Mouse (Mus musculus): ENCODE measurements around the gene Rnf115. TPM values are rescaled to one million over a fixed set of nuclear protein-coding genes. Genes with fewer than 3 reads are reported as not detected.
A peak's percentile ranks its signal among the peaks of the same experiment; 100 is the strongest.
"Not testable (repeated sequence)": the region's sequence is repeated elsewhere in the genome, so short reads cannot be mapped to it uniquely, and the experiment has no call there.

Gene Rnf115
- 79.9 and 86.2 TPM in 2 replicates for polyA plus RNA-seq (2016; fragmentation: Nextera tagmentation; extraction: Ambion mirVana)

- peak within 1 kb of the TSS; percentile 85 for H3K9ac ChIP-seq
- under 1% methylated on average over 40 of the region's 52 CpGs for WGBS
- H3K4me2 ChIP-seq: peak within 1 kb of the TSS; percentile 71
- peaks cover 15% of the 10 kb centered on the region for H3K36me3 ChIP-seq (replicated peaks)
- no peaks in the 10 kb centered on the region for H3K9me3 ChIP-seq
- H3K27ac ChIP-seq: peak within 1 kb of the TSS; percentile 77
- no peaks in the 10 kb centered on the region for H3K27me3 ChIP-seq
- H3K4me1 ChIP-seq: peaks cover 20% of the 10 kb centered on the region
- H3K4me3 ChIP-seq (replicated peaks): peak within 1 kb of the TSS; percentile 91
- ATAC-seq (ENCODE audit: low FRiP score): peak; percentile 98
These were observed at the start of gene Rnf115, which contains the start of gene Polr3c for GRCm38 (mm10) chr3:96727343-96727827. Gene Rnf115, plus strand, starts transcription at chr3:96727664. Gene Polr3c, minus strand, starts transcription at chr3:96727628.

GRCm38 (mm10) chr3:96678456-96678855 lies 49.0 kb upstream of the Rnf115 start:
- WGBS: 64% methylated on average over 7 of the region's 7 CpGs
- no peak overlapping the region for H3K4me2 ChIP-seq
- H3K4me3 ChIP-seq (replicated peaks): no peak overlapping the region
- peaks cover 9% of the 10 kb centered on the region; the same call in 1 of the 2 replicates for H3K4me1 ChIP-seq
- H3K27me3 ChIP-seq: peaks cover 33% of the 10 kb centered on the region; the same call in 1 of the 2 replicates
- H3K27ac ChIP-seq: no peak overlapping the region
- no peak for ATAC-seq (ENCODE audit: low FRiP score)
- H3K9ac ChIP-seq: no peak overlapping the region
- H3K36me3 ChIP-seq (replicated peaks): no peaks in the 10 kb centered on the region
- no peaks in the 10 kb centered on the region for H3K9me3 ChIP-seq

DNA sequence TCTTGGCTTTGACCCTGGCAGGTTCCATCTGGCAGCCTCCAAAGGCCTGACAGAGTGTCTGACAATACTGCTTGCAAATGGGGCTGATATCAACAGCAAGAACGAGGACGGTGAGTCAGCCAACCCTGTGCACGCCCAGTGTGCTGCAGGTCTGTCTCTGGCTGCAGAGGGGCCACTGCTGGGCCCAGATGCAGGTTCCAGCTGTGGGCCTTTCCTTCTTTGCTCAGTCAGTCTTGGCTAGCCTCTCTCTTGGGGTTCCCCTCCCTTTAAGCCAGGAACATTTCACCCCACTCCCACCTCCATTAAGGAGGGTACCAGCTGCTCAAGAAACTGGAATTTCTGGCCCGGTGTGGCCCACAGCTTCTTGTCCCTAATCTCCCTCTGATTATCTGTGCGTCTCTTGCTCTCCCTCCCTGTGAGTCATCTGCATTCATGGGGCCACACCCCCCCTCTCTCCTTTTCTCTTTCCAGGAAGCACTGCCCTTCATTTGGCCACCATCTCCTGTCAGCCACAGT lies 48.2 kb upstream of the Rnf115 start:
- H3K27ac ChIP-seq: no peak overlapping the region
- no peak for ATAC-seq (ENCODE audit: low FRiP score)
- peaks cover 9% of the 10 kb centered on the region; the same call in 1 of the 2 replicates for H3K4me1 ChIP-seq
- no peaks in the 10 kb centered on the region for H3K36me3 ChIP-seq (replicated peaks)
- no peak overlapping the region for H3K4me3 ChIP-seq (replicated peaks)
- peaks cover 38% of the 10 kb centered on the region for H3K27me3 ChIP-seq
- no peak overlapping the region for H3K4me2 ChIP-seq
- no peaks in the 10 kb centered on the region for H3K9me3 ChIP-seq
- no peak overlapping the region for H3K9ac ChIP-seq
- WGBS: 21% methylated on average over 5 of the region's 5 CpGs

DNA sequence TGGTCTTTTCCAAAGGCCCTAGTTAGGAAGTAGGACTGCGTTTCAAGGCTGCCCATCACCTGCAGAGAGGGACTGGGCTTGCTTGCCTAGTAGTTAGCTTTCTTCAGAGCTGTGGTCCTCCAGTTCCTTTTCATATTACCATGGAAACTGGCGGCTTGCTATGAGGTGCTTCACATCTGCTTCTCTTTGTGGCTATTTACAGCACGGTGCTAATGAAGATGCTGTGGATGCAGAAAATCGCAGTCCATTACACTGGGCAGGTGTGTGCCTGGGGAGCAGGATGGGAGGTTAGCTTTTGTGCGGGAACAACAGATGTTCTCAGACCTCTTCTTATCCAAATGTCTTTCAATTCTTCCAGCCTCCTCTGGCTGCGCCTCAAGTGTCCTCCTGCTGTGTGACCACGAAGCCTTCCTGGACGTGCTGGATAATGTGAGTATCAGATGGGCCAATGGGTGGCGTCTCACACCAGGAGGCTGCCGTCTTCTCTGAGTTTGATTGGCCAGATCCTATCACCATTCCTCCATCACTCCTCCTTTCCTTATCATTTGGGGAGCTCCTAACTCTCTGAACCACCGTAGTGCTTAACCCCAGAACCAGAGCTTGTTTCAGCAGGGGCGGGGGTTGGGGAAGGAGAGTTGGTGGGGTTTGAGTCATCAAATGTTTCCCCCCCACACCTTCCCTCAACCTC lies 47.1 kb upstream of the Rnf115 start:
- Histone ChIP-seq H3K9ac (no peak overlapping the region), H3K27ac (no peak overlapping the region), H3K4me1 (peaks cover 9% of the 10 kb centered on the region; the same call in 1 of the 2 replicates), H3K4me2 (no peak overlapping the region), H3K9me3 (no peaks in the 10 kb centered on the region), H3K27me3 (peaks cover 47% of the 10 kb centered on the region), H3K4me3 (replicated peaks) (no peak overlapping the region), H3K36me3 (replicated peaks) (no peaks in the 10 kb centered on the region)
- ATAC-seq (ENCODE audit: low FRiP score): 0 out of 2 replicates have a peak, but pooled peaks have one; percentile 30
- WGBS: 18% methylated on average over 12 of the region's 12 CpGs

GRCm38 (mm10) chr3:96683496-96683895 lies 44.0 kb upstream of the Rnf115 start:
- ATAC-seq (ENCODE audit: low FRiP score): no peak
- no peaks in the 10 kb centered on the region for H3K9me3 ChIP-seq
- peaks cover 41% of the 10 kb centered on the region for H3K27me3 ChIP-seq
- H3K4me1 ChIP-seq: 0 out of 2 replicates have a peak, but pooled peaks cover 3% of the 10 kb centered on the region
- H3K4me3 ChIP-seq (replicated peaks): no peak overlapping the region
- H3K4me2 ChIP-seq: no peak overlapping the region
- no peaks in the 10 kb centered on the region for H3K36me3 ChIP-seq (replicated peaks)
- H3K27ac ChIP-seq: no peak overlapping the region
- 84% methylated on average over 3 of the region's 3 CpGs for WGBS
- H3K9ac ChIP-seq: no peak overlapping the region

DNA sequence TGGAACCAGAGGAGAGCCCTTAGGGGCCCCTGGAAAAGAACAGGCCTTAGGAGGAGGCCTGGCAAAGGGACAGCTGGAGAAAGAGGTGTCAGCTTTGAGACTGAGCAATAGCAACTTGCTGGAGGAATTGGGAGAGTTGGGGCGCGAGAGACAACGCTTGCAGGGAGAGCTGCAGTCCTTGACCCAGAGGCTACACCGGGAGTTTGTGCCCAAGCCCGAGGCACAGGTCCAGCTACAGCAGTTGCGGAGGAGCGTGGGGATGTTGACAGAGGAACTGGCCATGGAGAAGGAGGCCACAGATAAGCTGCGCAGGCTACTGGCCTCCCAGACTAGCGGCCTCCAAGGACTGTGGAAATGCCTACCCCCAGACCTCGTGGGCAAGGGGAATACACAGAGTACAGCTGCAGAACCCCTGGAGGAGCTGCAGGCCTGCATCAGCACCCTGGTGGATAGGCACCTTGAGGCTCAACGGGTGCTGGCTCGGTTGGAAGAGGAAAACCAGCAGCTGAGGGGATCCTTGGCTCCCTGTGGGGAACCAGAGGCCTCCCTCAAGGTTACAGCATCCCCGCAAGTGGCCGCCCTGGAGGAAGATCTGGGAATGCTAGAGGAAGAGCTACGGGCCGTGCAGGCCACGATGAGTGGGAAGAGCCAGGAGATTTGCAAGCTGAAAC lies 43.2 kb upstream of the Rnf115 start:
- H3K4me3 ChIP-seq (replicated peaks): peak overlapping the region; percentile 20
- H3K4me2 ChIP-seq: peak overlapping the region; percentile 36
- no peak overlapping the region for H3K27ac ChIP-seq
- peak overlapping the region; percentile 38; the same call in 1 of the 2 replicates for H3K9ac ChIP-seq
- H3K9me3 ChIP-seq: no peaks in the 10 kb centered on the region
- WGBS: 73% methylated on average over 17 of the region's 17 CpGs
- ATAC-seq (ENCODE audit: low FRiP score): no peak
- H3K27me3 ChIP-seq: peaks cover 38% of the 10 kb centered on the region
- H3K4me1 ChIP-seq: peaks cover 5% of the 10 kb centered on the region
- no peaks in the 10 kb centered on the region for H3K36me3 ChIP-seq (replicated peaks)

- peak overlapping the region; percentile 38; the same call in 1 of the 2 replicates for H3K9ac ChIP-seq
- peaks cover 33% of the 10 kb centered on the region for H3K27me3 ChIP-seq
- ATAC-seq (ENCODE audit: low FRiP score): no peak
- peak overlapping the region; percentile 20 for H3K4me3 ChIP-seq (replicated peaks)
- peaks cover 10% of the 10 kb centered on the region for H3K4me1 ChIP-seq
- no peaks in the 10 kb centered on the region for H3K36me3 ChIP-seq (replicated peaks)
- WGBS: 47% methylated on average over 28 of the region's 28 CpGs
- H3K27ac ChIP-seq: no peak overlapping the region
- peak overlapping the region; percentile 36 for H3K4me2 ChIP-seq
- no peaks in the 10 kb centered on the region for H3K9me3 ChIP-seq
These were observed 42.7 kb upstream of the Rnf115 start for GRCm38 (mm10) chr3:96684822-96685156.

DNA sequence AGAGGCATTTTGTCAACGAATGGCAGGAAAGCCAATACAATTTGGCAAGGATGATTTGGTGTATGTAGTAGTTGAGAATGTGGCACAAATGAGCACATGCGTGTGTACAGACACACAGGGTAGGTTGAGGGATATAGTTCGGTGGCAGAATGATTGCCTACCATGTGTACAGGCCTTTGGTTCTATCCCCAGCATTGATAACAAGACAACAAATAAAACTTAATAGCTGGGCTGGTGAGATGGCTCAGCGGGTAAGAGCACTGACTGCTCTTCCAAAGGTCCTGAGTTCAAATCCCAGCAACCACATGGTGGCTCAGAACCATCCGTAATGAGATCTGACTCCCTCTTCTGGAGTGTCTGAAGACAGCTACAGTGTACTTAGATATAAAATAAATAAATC lies 41.4 kb upstream of the Rnf115 start:
- H3K4me3 ChIP-seq (replicated peaks); H3K36me3 ChIP-seq (replicated peaks); H3K9me3 ChIP-seq; H3K4me2 ChIP-seq; H3K9ac ChIP-seq; ATAC-seq (ENCODE audit: low FRiP score); H3K27ac ChIP-seq: not testable (repeated sequence)
- 92% methylated on average over 5 of the region's 5 CpGs for WGBS
- H3K27me3 ChIP-seq: peaks cover 23% of the 10 kb centered on the region
- H3K4me1 ChIP-seq: peaks cover 17% of the 10 kb centered on the region

- ATAC-seq (ENCODE audit: low FRiP score): no peak
- WGBS: 85% methylated on average over 11 of the region's 11 CpGs
- H3K4me2 ChIP-seq: no peak overlapping the region
These were observed 38.6 kb upstream of the Rnf115 start for GRCm38 (mm10) chr3:96688854-96689253.

DNA sequence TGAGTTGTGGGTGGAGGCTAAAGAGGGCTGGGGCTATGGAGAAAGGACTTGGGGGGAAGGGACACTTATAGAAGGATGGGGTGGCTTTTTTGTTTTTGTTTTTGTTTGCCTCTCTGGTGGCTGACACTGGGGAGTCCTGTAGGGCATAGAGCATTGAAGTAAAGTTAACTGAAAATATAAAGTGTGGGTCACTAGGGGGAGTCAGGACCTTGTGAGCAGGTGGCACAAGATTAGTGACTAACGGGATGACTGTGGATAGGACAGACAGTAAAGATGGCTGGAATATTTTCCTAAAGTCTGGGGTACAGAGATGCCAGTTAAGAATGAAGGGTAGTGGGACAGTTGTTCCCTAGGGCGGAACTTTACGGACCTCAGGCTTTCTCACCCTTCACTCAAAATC lies 37.2 kb upstream of the Rnf115 start:
- Histone ChIP-seq H3K4me1 (peaks cover 22% of the 10 kb centered on the region), H3K4me2 (no peak overlapping the region), H3K27me3 (no peaks in the 10 kb centered on the region), H3K9me3 (no peaks in the 10 kb centered on the region), H3K27ac (no peak overlapping the region), H3K9ac (no peak overlapping the region), H3K36me3 (replicated peaks) (no peaks in the 10 kb centered on the region), H3K4me3 (replicated peaks) (no peak overlapping the region)
- WGBS: 57% methylated on average over 3 of the region's 3 CpGs
- ATAC-seq (ENCODE audit: low FRiP score): no peak

More at GRCm38 (mm10) chr3:96688854-96689253, 38.6 kb upstream of the Rnf115 start:
- peaks cover 11% of the 10 kb centered on the region for H3K27me3 ChIP-seq
- no peaks in the 10 kb centered on the region for H3K9me3 ChIP-seq
- no peak overlapping the region for H3K27ac ChIP-seq
- no peak overlapping the region for H3K9ac ChIP-seq
- H3K4me3 ChIP-seq (replicated peaks): no peak overlapping the region
- H3K4me1 ChIP-seq: peaks cover 19% of the 10 kb centered on the region
- H3K36me3 ChIP-seq (replicated peaks): no peaks in the 10 kb centered on the region

GRCm38 (mm10) chr3:96692506-96692905 lies 35.0 kb upstream of the Rnf115 start:
- no peak overlapping the region for H3K9ac ChIP-seq
- no peak overlapping the region for H3K4me2 ChIP-seq
- H3K4me1 ChIP-seq: peaks cover 33% of the 10 kb centered on the region
- H3K36me3 ChIP-seq (replicated peaks): no peaks in the 10 kb centered on the region
- H3K9me3 ChIP-seq: no peaks in the 10 kb centered on the region
- no peak for ATAC-seq (ENCODE audit: low FRiP score)
- 11% methylated on average over 3 of the region's 3 CpGs for WGBS
- H3K4me3 ChIP-seq (replicated peaks): no peak overlapping the region
- H3K27me3 ChIP-seq: no peaks in the 10 kb centered on the region
- H3K27ac ChIP-seq: no peak overlapping the region

GRCm38 (mm10) chr3:96693579-96693978 lies 33.9 kb upstream of the Rnf115 start:
- ATAC-seq (ENCODE audit: low FRiP score): no peak
- H3K27ac ChIP-seq: no peak overlapping the region
- no peak overlapping the region for H3K4me3 ChIP-seq (replicated peaks)
- H3K27me3 ChIP-seq: no peaks in the 10 kb centered on the region
- peaks cover 40% of the 10 kb centered on the region for H3K4me1 ChIP-seq
- no peak overlapping the region for H3K9ac ChIP-seq
- 93% methylated on average over 1 of the region's 1 CpGs for WGBS
- H3K9me3 ChIP-seq: no peaks in the 10 kb centered on the region
- no peak overlapping the region for H3K4me2 ChIP-seq
- no peaks in the 10 kb centered on the region for H3K36me3 ChIP-seq (replicated peaks)
